Comparison of ENCODE assay signal across 11 mouse cellular contexts in genomic region chr13:96853256-96853655, GRCm38 (mm10).
DNase-seq lines count a peak whose midpoint lies in the region; ATAC-seq and TF ChIP-seq lines count a peak whose summit lies in the region.
"Had no signal": no experiment of that assay in that cellular context is flagged by ENCODE, and none has a peak within 500 bp of the region (broad histone marks: within the 10 kb centered on the region; RNA-seq: fewer than 3 reads in every experiment).

No protein-coding gene starts in this region.

- H3K9ac ChIP-seq in intestine, postnatal 0 days (ENCODE audit: low read depth, low read length): no peak overlapping the region
- H3K9ac ChIP-seq in intestine, embryonic 16.5 days (ENCODE audit: low read depth, low read length): no peak overlapping the region
- H3K9ac ChIP-seq: heart, embryonic 12.5 days; liver, embryonic 13.5 days had no signal

- no peaks in the 10 kb centered on the region for H3K4me1 ChIP-seq in intestine, postnatal 0 days (replicated peaks; ENCODE audit: control insufficient read depth, insufficient read depth, low read length)
- no peaks in the 10 kb centered on the region for H3K4me1 ChIP-seq in intestine, embryonic 16.5 days (ENCODE audit: control insufficient read depth, insufficient read depth, low read length)
- H3K4me1 ChIP-seq: forebrain, embryonic 10.5 days; liver, embryonic 13.5 days had no signal

- 33% methylated on average over 1 of the region's 1 CpGs for WGBS in intestine, postnatal 0 days
- WGBS in intestine, embryonic 16.5 days: 30% methylated on average over 1 of the region's 1 CpGs

- H3K27ac ChIP-seq in intestine, postnatal 0 days (ENCODE audit: low read depth, low read length): no peak overlapping the region
- H3K27ac ChIP-seq in intestine, embryonic 16.5 days (ENCODE audit: low read length): no peak overlapping the region
- H3K27ac ChIP-seq: forebrain, embryonic 10.5 days; liver, embryonic 13.5 days had no signal

- H3K4me3 ChIP-seq in intestine, postnatal 0 days (ENCODE audit: low read depth, low read length): no peak overlapping the region
- H3K4me3 ChIP-seq in intestine, embryonic 16.5 days (ENCODE audit: low read length): no peak overlapping the region
- H3K4me3 ChIP-seq: forebrain, embryonic 10.5 days; heart, embryonic 12.5 days; liver, embryonic 13.5 days had no signal

- H3K4me2 ChIP-seq in intestine, postnatal 0 days (replicated peaks; ENCODE audit: low read depth): no peak overlapping the region
- H3K4me2 ChIP-seq in intestine, embryonic 16.5 days (ENCODE audit: low read depth, low read length): no peak overlapping the region
- H3K4me2 ChIP-seq: heart, embryonic 12.5 days; liver, embryonic 13.5 days had no signal

- H3K36me3 ChIP-seq in intestine, postnatal 0 days (ENCODE audit: control insufficient read depth, insufficient read depth): no peaks in the 10 kb centered on the region
- H3K36me3 ChIP-seq in intestine, embryonic 16.5 days (ENCODE audit: control insufficient read depth, insufficient read depth, low read length): no peaks in the 10 kb centered on the region
- H3K36me3 ChIP-seq: forebrain, embryonic 10.5 days; heart, embryonic 12.5 days; liver, embryonic 13.5 days had no signal

- H3K9me3 ChIP-seq in intestine, postnatal 0 days (ENCODE audit: control insufficient read depth): no peaks in the 10 kb centered on the region
- H3K9me3 ChIP-seq in intestine, embryonic 16.5 days (ENCODE audit: control insufficient read depth, low read length): no peaks in the 10 kb centered on the region
- H3K9me3 ChIP-seq: forebrain, embryonic 10.5 days; heart, embryonic 12.5 days; liver, embryonic 13.5 days had no signal

- no peak for ATAC-seq in intestine, postnatal 0 days
- no peak for ATAC-seq in intestine, embryonic 16.5 days

- peak; percentile 7 for DNase-seq in lung, postnatal 10 days
- no peak for DNase-seq in lung, postnatal 25 days (ENCODE audit: low spot score)
- peak; percentile 59 for DNase-seq in ZHBTc4 (ENCODE audit: low read depth, low spot score)
- DNase-seq in mesoderm, embryonic 11.5 days (ENCODE audit: low read depth, low spot score): peak; percentile 8
- no peak for DNase-seq in gastrocnemius, postnatal 36 days
- DNase-seq: cerebellum, adult 9-11 months; liver, embryonic 13.5 days had no signal

- intact Hi-C loops in gastrocnemius, postnatal 36 days (cut with DNase I): loop anchor here (10.0 kb wide), 2 partner anchors 152 to 202 kb away; no protein-coding TSS in a partner anchor

- peak; percentile 73 for TF ChIP-seq CTCF in intestine, postnatal 0 days (IDR thresholded peaks at IDR 0.05; ENCODE audit: low read depth)

- H3K27me3 ChIP-seq in intestine, postnatal 0 days (replicated peaks; ENCODE audit: control insufficient read depth, insufficient read depth, low read length): no peaks in the 10 kb centered on the region
- no peaks in the 10 kb centered on the region for H3K27me3 ChIP-seq in intestine, embryonic 16.5 days (replicated peaks; ENCODE audit: control insufficient read depth, insufficient read depth, low read length)
- H3K27me3 ChIP-seq: heart, embryonic 12.5 days; liver, embryonic 13.5 days had no signal

Comparison
In these comparisons a context has a peak if more than half of its experiments do, and no peak if none do; other contexts are left out.
1. DNase-seq: peak in lung, postnatal 10 days (single experiment), ZHBTc4 (single experiment) and mesoderm, embryonic 11.5 days (single experiment); none in lung, postnatal 25 days (single experiment) and gastrocnemius, postnatal 36 days (0 of 2).